Mouse (Mus musculus): ENCODE measurements around the gene Tmem213. TPM values are rescaled to one million over a fixed set of nuclear protein-coding genes. Genes with fewer than 3 reads are reported as not detected.

Gene Tmem213
- total RNA-seq, 2 experiments from 2014 or later, result not detected

DNA sequence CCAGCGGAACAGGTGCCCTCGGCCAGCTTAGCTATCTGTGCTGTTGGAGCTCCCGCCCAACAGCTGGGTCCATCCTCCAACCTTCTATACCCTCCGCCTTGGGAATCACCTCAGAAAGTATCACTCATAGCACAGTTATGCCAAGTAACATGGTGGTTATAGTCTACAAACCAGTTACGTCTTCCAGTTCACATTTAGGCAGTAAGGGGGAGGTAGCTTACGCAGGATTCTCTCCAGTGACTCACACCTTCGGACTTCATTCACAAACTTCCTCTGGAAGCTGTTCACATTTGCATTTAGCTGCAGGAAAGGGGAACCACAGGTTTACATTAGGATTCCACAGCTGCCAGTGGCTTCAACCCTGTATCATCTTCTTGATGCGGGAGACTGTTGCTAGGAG is 16.5 kb upstream of the Tmem213 start:
- TF ChIP-seq CTCF (conservative IDR thresholded peaks at IDR 0.05), result no peak
- Histone ChIP-seq H3K27ac (no peak overlapping the region), H3K4me3 (no peak overlapping the region)
- DNase-seq (ENCODE audit: low spot score in 2 of 2), result no peak

DNA sequence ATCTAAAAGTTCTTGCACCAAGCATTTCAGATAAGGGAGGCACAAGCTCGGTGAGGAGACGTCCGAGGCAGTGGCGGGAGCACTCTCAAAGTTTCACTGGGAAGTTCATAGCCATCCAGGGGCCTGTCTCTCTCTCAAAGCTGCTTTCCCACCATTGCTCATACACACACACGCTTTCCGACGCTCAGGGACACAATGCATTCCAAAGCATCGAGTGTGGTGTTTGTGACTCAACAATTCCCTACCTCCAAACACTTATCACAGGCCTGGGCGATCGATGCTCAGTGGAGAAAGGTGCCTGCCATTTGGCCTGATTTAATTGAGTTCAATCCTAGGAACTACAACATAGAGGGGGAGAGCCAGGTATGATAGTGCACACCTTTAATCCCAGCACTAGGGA is 14.4 kb upstream of the Tmem213 start:
- no peak overlapping the region for H3K27ac ChIP-seq
- no peak for DNase-seq (ENCODE audit: low spot score in 2 of 2)
- TF ChIP-seq CTCF (conservative IDR thresholded peaks at IDR 0.05), result no peak
- H3K4me3 ChIP-seq, result no peak overlapping the region

DNA sequence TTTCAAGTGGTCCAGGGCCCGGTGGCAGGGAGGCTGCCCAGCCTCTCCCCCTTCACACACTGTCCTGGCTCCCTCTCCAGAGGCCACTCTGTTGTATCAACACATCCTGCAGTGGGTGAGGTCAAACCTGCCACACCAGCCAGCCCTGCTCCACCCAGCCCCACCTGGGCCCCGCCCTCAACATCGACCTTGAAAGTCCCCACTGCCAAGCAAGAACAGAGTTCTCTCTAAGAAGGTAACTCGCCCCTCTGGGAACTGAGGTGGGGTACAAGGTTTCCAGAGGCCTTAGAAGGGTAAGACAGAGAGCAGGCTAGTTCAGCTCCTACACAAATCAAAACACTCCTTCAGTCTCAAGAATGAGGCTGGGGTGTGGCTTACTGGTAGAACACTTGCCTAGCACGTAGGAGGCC is 12.1 kb upstream of the Tmem213 start:
- no peak overlapping the region for H3K4me3 ChIP-seq
- no peak for TF ChIP-seq CTCF (conservative IDR thresholded peaks at IDR 0.05)
- DNase-seq (ENCODE audit: low spot score in 2 of 2), result no peak
- no peak overlapping the region for H3K27ac ChIP-seq

DNA sequence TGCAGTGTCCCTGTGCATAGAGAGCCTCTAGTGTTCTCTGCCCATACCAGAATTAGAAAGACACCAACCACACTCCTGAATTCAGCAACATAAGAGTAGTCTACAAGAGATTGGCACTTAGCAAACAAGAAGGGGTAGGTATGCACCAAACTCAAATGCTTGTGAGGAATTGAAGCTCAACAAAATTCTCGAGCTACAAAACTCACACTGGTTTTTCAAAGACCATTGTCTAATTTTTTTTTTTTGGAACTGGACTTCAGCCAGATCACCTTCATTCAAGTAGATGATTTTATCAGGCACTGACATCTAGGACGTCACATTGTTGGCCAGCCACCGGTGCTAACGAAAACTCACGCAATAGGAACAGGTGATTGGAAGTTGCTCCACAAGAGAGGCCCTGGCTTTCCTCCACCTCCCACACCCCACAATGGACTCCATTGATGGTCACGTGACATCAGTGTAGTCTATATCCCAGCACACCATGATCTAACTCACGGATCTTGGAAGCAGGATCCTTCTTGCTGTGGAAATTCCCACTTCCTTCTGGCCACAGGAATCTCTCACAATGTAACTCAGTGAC is 6.7 kb upstream of the Tmem213 start:
- no peak for DNase-seq (ENCODE audit: low spot score in 2 of 2)
- no peak for TF ChIP-seq CTCF (conservative IDR thresholded peaks at IDR 0.05)
- Histone ChIP-seq H3K27ac (no peak overlapping the region), H3K4me3 (no peak overlapping the region)

DNA sequence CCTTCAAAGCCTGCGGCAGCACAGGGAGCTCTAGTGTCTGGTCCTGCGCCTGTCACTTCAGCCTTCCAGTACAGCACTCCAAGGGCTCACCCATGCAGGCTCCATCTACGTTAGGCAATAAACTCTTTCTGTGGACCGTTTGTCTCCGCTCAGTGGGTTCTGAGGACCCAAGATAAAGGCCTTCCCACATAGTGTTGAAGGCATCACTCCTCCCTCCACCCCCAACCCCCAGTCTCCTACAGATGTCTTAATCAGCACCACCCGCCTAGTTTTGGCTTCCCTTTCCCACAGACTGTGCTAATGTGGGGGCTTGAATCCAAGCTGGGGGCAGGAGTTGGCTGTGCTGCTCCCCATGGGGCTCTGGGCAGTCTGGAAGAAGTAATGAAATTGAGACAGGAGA is 5.3 kb upstream of the Tmem213 start:
- no peak for TF ChIP-seq CTCF (conservative IDR thresholded peaks at IDR 0.05)
- H3K4me3 ChIP-seq, result no peak overlapping the region
- no peak overlapping the region for H3K27ac ChIP-seq
- no peak for DNase-seq (ENCODE audit: low spot score in 2 of 2)

DNA sequence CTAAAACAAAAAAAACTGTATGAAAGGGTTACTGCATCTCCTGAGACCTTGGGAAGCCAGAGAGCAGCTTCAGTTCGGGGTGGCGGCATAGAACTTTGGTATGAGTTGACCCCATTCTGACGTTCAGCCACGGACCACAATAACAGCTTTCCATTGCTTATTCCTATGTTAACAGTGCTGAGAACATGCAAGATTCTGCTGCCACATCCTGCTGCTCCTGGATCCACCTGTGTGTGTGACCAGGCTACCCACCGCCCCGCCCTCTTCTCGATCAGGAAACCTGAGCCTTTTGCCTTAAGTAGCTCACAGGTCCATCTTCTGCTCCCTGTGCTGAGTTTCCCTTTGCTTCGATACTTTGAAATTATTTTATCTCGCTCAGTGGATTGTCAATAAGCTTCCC is 3.1 kb upstream of the Tmem213 start:
- Histone ChIP-seq H3K27ac (no peak overlapping the region), H3K4me3 (no peak overlapping the region)
- TF ChIP-seq CTCF (conservative IDR thresholded peaks at IDR 0.05), result no peak
- DNase-seq (ENCODE audit: low spot score in 2 of 2), result no peak

DNA sequence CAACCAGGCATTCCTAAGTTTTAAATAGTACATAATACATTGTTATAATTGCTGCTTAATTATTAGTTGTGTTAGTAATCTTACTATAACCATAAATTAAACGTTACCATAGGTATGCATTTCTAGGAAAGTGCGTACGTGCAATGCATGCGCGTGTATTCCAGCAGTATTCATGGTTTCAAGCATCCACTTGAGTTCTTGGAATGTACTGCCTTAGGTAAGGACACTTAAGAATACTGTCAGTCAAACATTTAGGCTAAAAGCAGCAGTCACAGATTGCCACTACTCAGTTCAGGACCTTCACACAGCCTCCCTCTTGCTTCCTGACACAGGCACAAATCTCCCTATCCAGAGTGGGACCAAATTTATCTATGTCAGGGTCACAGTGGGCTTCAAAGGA is 606 bp upstream of the Tmem213 start:
- no peak for DNase-seq (ENCODE audit: low spot score in 2 of 2)
- H3K27ac ChIP-seq, result no peak overlapping the region
- no peak overlapping the region for H3K4me3 ChIP-seq
- TF ChIP-seq CTCF (conservative IDR thresholded peaks at IDR 0.05), result no peak

DNA sequence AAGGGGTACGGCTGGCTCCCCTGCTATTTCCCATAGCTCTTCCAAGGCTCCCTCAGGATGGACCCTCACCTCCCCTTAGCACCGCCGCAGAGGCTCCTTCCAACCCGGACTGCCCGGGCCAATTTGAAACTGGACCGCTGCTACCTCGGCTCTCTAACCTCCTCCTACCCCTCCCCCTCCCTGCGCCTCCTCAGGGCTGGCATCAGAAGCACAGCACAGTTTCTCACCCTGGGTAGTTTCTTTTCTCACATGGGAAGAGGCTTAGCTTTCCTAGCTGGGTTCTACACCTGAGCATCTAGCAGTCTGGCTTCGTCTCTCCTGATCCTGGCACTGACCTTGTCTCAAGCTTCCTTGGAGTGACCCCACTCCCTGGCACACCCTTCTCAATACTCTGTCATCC is 816 bp downstream of the Tmem213 start:
- TF ChIP-seq CTCF (conservative IDR thresholded peaks at IDR 0.05), result no peak
- Histone ChIP-seq H3K27ac (no peak overlapping the region), H3K4me3 (no peak overlapping the region)
- DNase-seq (ENCODE audit: low spot score in 2 of 2), result no peak

DNA sequence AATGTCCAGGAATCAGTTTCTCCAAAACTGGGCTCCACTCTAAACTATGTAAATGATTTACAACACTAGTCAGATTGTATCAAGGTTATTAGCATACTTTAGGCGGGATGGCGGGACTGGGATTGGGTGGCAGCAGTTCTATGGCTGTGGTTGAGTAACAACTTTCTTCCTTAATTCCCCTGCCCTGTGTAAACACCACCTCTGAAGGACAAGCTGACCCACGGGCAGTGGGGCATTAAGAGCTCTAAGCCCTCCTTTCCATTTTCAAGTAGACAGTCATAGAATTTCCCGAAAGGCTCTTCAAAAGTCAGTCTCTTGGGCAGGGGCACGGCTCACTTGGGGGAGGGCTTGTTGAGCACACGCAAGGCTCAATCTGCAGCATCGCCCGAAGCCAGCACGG is 1.8 kb downstream of the Tmem213 start:
- Histone ChIP-seq H3K4me3 (no peak overlapping the region), H3K27ac (no peak overlapping the region)
- no peak for DNase-seq (ENCODE audit: low spot score in 2 of 2)
- TF ChIP-seq CTCF (conservative IDR thresholded peaks at IDR 0.05), result no peak

DNA sequence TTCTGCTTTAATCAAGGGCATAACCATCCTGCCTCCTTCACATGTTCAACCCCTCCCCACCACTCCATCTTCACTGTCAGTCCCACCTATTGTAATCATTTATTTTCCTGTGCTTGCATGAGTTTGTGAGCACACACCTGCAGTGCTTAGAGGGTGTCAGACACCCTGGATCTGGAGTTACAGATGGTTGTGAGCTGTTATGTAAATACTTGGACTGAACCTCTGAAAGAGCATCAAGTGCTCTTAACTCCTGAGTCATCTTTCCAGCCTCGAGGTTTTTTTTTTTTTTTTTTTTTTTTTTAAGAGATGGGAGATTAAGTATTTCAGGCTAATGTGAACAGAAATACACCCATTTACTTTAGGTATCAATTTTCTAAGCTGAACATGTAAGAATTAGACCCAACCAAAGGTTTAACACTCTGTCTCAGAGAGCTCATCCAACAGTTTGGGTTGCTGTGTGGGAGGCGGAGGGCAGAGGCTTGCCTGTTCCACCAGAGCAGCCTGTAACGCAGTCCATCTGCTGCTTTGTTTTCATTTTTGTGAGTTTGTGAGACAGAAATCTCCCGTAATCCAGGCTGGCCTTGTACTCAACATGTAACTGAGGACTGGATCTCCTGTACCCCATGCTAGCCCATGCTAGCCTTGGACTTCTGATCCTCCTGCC is 7.2 kb downstream of the Tmem213 start:
- no peak for TF ChIP-seq CTCF (conservative IDR thresholded peaks at IDR 0.05)
- Histone ChIP-seq H3K4me3 (no peak overlapping the region), H3K27ac (peak overlapping the region; percentile 72)
- DNase-seq (ENCODE audit: low spot score in 2 of 2), result peak; percentile 61 to 63

DNA sequence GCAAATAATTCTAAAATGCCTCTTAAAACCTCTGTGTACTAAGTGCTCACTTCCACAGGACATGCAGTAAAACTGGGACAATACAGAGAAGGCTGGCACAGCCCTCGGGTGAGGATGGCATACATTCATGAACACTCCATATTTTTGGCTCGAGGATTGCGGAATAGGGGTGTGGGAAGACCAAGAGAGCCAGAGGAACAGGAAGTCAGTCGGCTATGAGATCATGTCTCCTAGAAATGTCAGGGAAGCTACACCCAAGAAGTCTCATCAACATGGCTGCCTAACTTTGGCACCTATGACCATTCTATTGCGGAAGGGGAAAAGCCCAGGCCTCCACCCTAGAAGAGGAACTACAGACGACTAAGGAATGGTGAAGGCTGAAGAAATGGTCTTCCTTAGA is 9.3 kb downstream of the Tmem213 start:
- no peak for TF ChIP-seq CTCF (conservative IDR thresholded peaks at IDR 0.05)
- no peak overlapping the region for H3K27ac ChIP-seq
- DNase-seq (ENCODE audit: low spot score in 2 of 2), result no peak
- no peak overlapping the region for H3K4me3 ChIP-seq

DNA sequence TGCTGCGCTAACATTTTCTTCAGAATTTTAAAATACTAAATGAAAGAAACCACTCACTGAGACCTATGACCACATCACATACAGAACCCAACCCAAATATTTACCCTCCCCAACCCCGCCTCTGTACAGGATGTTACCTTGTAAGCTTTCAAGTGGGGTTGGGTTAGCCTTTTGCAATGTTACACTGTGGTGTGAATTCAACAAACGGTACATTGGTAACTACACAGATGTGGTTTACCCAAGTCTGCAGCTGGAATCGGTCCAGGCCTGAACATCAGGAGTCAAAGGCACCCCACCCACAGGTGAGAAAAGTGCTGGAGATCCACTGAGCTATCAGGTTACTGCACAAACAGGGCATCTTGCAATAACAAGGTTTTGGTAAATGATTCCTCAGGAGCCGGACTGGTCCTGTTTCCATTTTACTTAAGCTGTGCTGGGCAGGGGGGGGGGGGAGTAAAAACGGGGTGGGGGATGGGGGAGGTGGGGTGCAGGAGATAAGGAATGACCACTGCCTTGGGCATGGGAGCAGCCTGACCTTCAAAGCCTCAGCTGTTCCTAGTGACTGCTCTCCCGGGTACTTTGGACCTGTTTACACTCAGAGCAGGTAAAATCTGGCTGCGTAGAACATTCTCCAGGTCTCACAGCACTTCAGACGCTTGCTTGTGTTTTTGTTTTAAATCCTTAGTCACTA is 11.8 kb downstream of the Tmem213 start:
- no peak for TF ChIP-seq CTCF (conservative IDR thresholded peaks at IDR 0.05)

DNA sequence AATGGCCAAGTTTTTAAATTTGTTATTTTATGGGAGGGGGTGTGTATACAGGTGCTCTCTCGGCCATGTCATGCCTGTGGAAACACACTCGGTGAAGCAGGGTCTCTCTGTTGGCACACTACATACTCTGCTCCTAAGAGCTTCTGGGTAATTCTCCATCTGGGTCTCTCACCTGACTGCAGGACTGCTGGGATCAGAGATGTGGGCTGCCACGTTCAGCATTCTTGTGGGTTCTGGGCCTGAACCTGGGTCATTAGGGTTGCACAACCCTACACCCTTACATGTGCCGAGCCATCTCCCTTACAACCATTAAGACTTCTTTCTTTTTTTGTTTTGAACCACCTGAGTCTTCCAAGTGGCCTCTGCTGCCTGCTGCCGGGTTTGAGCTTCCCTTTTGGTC is 12.8 kb downstream of the Tmem213 start:
- H3K27ac ChIP-seq, result no peak overlapping the region

More for the DNA sequence above, 11.8 kb downstream of the Tmem213 start:
- Histone ChIP-seq H3K4me3 (no peak overlapping the region), H3K27ac (no peak overlapping the region)
- DNase-seq (ENCODE audit: low spot score in 2 of 2), result no peak

DNA sequence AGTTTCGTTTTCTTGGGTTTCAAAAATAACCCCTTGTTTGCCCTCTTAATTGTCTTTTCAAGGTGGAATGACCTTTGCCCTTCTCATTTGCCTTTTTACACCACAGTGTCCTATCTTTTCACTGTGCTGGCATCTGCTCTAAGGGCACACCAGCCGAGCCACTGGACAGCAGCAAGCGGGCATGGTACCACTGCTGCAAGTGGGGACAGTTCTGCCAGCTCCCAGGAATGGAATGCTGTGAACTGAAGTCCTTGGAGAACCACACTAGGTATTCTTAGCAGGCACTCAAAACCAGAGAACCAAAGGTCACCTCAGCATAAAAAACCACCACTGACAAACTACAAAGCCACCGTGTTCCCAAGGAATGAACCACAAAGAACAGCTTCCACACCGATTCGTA is 13.7 kb downstream of the Tmem213 start:
- TF ChIP-seq CTCF (conservative IDR thresholded peaks at IDR 0.05), result no peak
- H3K4me3 ChIP-seq, result no peak overlapping the region
- no peak for DNase-seq (ENCODE audit: low spot score in 2 of 2)
- H3K27ac ChIP-seq, result no peak overlapping the region

More for the DNA sequence above, 12.8 kb downstream of the Tmem213 start:
- H3K4me3 ChIP-seq, result no peak overlapping the region
- no peak for TF ChIP-seq CTCF (conservative IDR thresholded peaks at IDR 0.05)
- no peak for DNase-seq (ENCODE audit: low spot score in 2 of 2)

All from layer of hippocampus, adult 2 months (tissue).